Mouse (Mus musculus) C2C12 (cell line): ENCODE measurements around the gene Rtf1.

Experiments used
- CEBPB ChIP-seq: IDR thresholded peaks from one replicate; pipeline ENCODE4 v1.6.1; 2011; ENCODE audit warnings: low read depth, mild to moderate bottlenecking, control low read depth, moderate library complexity
- CTCF ChIP-seq: IDR thresholded peaks from one replicate; pipeline ENCODE4 v1.5.1; 2011; ENCODE audit not compliant: control insufficient read depth, insufficient read depth, insufficient read length
- MAX ChIP-seq: IDR thresholded peaks from one replicate; pipeline ENCODE4 v1.6.1; 2011; ENCODE audit warnings: mild to moderate bottlenecking, control low read depth
- MYOD1 ChIP-seq: IDR thresholded peaks from one replicate; pipeline ENCODE4 v1.6.1; 2011; ENCODE audit warnings: low read depth; ENCODE audit not compliant: control insufficient read depth, insufficient read length
- MYOG ChIP-seq: IDR thresholded peaks from one replicate; pipeline ENCODE4 v1.6.1; 2011; ENCODE audit not compliant: control insufficient read depth, insufficient read length; ENCODE audit errors: extremely low read depth
- USF1 ChIP-seq: IDR thresholded peaks from one replicate; pipeline ENCODE4 v1.6.1; 2011; ENCODE audit warnings: low read depth, mild to moderate bottlenecking, control low read depth, moderate library complexity

GRCm38 (mm10) chr2:119737124-119737523, 62.3 kb downstream of the Rtf1 start:
- no peak for TF ChIP-seq CTCF
- TF ChIP-seq USF1 = no peak
- TF ChIP-seq MYOG = no peak
- TF ChIP-seq CEBPB = no peak
- TF ChIP-seq MYOD1 = no peak
- TF ChIP-seq MAX = no peak
